Mouse (Mus musculus) liver, adult 2 months (tissue): ENCODE data around the gene Nol4l.

Experiments used
- CTCF ChIP-seq: fragments of 200-500 bp; IDR thresholded peaks from 2 replicates; pipeline ENCODE4 v1.5.1; 2011; ENCODE audit warnings: low read depth, low read length, control low read depth
- POLR2A ChIP-seq: fragments of 200-500 bp; IDR thresholded peaks from 2 replicates; pipeline ENCODE4 v1.6.1; 2011; ENCODE audit warnings: low read length, control low read depth; ENCODE audit not compliant: insufficient read depth; ENCODE audit errors: extremely low read depth

DNA sequence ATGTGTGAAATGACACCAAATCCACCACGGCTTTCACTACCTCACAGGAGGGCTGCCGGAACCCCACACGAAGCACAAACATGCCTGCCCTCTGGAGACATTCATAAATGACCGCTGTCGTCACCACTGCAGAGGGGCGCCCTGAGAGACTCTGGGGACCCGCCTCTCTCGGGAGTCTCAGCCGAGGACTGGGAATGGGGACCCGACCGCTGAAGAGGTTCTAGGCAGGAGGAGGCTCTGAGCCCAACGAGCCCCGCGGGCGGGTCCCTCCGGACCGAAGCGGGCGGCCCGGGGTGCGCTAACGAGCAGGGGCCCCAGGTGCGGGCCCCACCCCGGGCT, 37.6 kb downstream of the Nol4l start:
- no peak for TF ChIP-seq CTCF
- TF ChIP-seq POLR2A: no peak
